Mouse (Mus musculus): ENCODE data around the gene Slc31a1. TPM values are rescaled to one million over a fixed set of nuclear protein-coding genes. Genes with fewer than 3 reads are reported as not detected.

The Slc31a1 gene
- total RNA-seq, 1 experiment from 2014 or later: 14.7 TPM

- ATAC-seq (replicated peaks in 1 of 2; ENCODE audit: insufficient read depth in 1 of 2, low FRiP score in 2 of 2, low TSS enrichment in 1 of 2, low read depth in 1 of 2, poor library complexity in 2 of 2, severe bottlenecking in 2 of 2): no peak
These were observed 24.9 kb downstream of the Slc31a1 start for GRCm38 (mm10) chr4:62385439-62385838.

- no peak for ATAC-seq (replicated peaks in 1 of 2; ENCODE audit: insufficient read depth in 1 of 2, low FRiP score in 2 of 2, low TSS enrichment in 1 of 2, low read depth in 1 of 2, poor library complexity in 2 of 2, severe bottlenecking in 2 of 2)
These were observed 29.3 kb downstream of the Slc31a1 start for GRCm38 (mm10) chr4:62389592-62390512.

GRCm38 (mm10) chr4:62391892-62392291, 31.4 kb downstream of the Slc31a1 start:
- peak; percentile 27 to 84; a peak in 1 of 4 replicates for ATAC-seq (replicated peaks in 1 of 2; ENCODE audit: insufficient read depth in 1 of 2, low FRiP score in 2 of 2, low TSS enrichment in 1 of 2, low read depth in 1 of 2, poor library complexity in 2 of 2, severe bottlenecking in 2 of 2)

GRCm38 (mm10) chr4:62393459-62393858, 32.9 kb downstream of the Slc31a1 start:
- no peak for ATAC-seq (replicated peaks in 1 of 2; ENCODE audit: insufficient read depth in 1 of 2, low FRiP score in 2 of 2, low TSS enrichment in 1 of 2, low read depth in 1 of 2, poor library complexity in 2 of 2, severe bottlenecking in 2 of 2)

GRCm38 (mm10) chr4:62395806-62396205, 35.3 kb downstream of the Slc31a1 start:
- no peak; a peak in 1 of 4 replicates for ATAC-seq (replicated peaks in 1 of 2; ENCODE audit: insufficient read depth in 1 of 2, low FRiP score in 2 of 2, low TSS enrichment in 1 of 2, low read depth in 1 of 2, poor library complexity in 2 of 2, severe bottlenecking in 2 of 2)

GRCm38 (mm10) chr4:62397616-62398365, 37.3 kb downstream of the Slc31a1 start:
- no peak for ATAC-seq (replicated peaks in 1 of 2; ENCODE audit: insufficient read depth in 1 of 2, low FRiP score in 2 of 2, low TSS enrichment in 1 of 2, low read depth in 1 of 2, poor library complexity in 2 of 2, severe bottlenecking in 2 of 2)

- no peak for ATAC-seq (replicated peaks in 1 of 2; ENCODE audit: insufficient read depth in 1 of 2, low FRiP score in 2 of 2, low TSS enrichment in 1 of 2, low read depth in 1 of 2, poor library complexity in 2 of 2, severe bottlenecking in 2 of 2)
These were observed 38.4 kb downstream of the Slc31a1 start for GRCm38 (mm10) chr4:62398956-62399355.

GRCm38 (mm10) chr4:62406133-62406532, 45.6 kb downstream of the Slc31a1 start:
- no peak for ATAC-seq (replicated peaks in 1 of 2; ENCODE audit: insufficient read depth in 1 of 2, low FRiP score in 2 of 2, low TSS enrichment in 1 of 2, low read depth in 1 of 2, poor library complexity in 2 of 2, severe bottlenecking in 2 of 2)

- ATAC-seq (replicated peaks in 1 of 2; ENCODE audit: insufficient read depth in 1 of 2, low FRiP score in 2 of 2, low TSS enrichment in 1 of 2, low read depth in 1 of 2, poor library complexity in 2 of 2, severe bottlenecking in 2 of 2): peak; percentile 24 to 36; a peak in 3 of 4 replicates
These were observed 47.4 kb downstream of the Slc31a1 start for GRCm38 (mm10) chr4:62407730-62408582.

- peak; percentile 97 for ATAC-seq (replicated peaks in 1 of 2; ENCODE audit: insufficient read depth in 1 of 2, low FRiP score in 2 of 2, low TSS enrichment in 1 of 2, low read depth in 1 of 2, poor library complexity in 2 of 2, severe bottlenecking in 2 of 2)
These were observed 48.2 kb downstream of the Slc31a1 start, which contains the start of the genes Cdc26 and Prpf4 for GRCm38 (mm10) chr4:62408601-62409282. TSS of gene Cdc26 (minus strand) at chr4:62408642. TSS of gene Prpf4 (plus strand) at chr4:62408797.

GRCm38 (mm10) chr4:62409615-62410014, 49.1 kb downstream of the Slc31a1 start:
- ATAC-seq (replicated peaks in 1 of 2; ENCODE audit: insufficient read depth in 1 of 2, low FRiP score in 2 of 2, low TSS enrichment in 1 of 2, low read depth in 1 of 2, poor library complexity in 2 of 2, severe bottlenecking in 2 of 2): no peak

- no peak for ATAC-seq (replicated peaks in 1 of 2; ENCODE audit: insufficient read depth in 1 of 2, low FRiP score in 2 of 2, low TSS enrichment in 1 of 2, low read depth in 1 of 2, poor library complexity in 2 of 2, severe bottlenecking in 2 of 2)
These were observed 49.8 kb downstream of the Slc31a1 start for GRCm38 (mm10) chr4:62410325-62410724.

GRCm38 (mm10) chr4:62411606-62412005, 51.1 kb downstream of the Slc31a1 start:
- ATAC-seq (replicated peaks in 1 of 2; ENCODE audit: insufficient read depth in 1 of 2, low FRiP score in 2 of 2, low TSS enrichment in 1 of 2, low read depth in 1 of 2, poor library complexity in 2 of 2, severe bottlenecking in 2 of 2): no peak

GRCm38 (mm10) chr4:62418448-62418847, 57.9 kb downstream of the Slc31a1 start:
- no peak for ATAC-seq (replicated peaks in 1 of 2; ENCODE audit: insufficient read depth in 1 of 2, low FRiP score in 2 of 2, low TSS enrichment in 1 of 2, low read depth in 1 of 2, poor library complexity in 2 of 2, severe bottlenecking in 2 of 2)

GRCm38 (mm10) chr4:62419091-62419490, 58.6 kb downstream of the Slc31a1 start:
- no peak for ATAC-seq (replicated peaks in 1 of 2; ENCODE audit: insufficient read depth in 1 of 2, low FRiP score in 2 of 2, low TSS enrichment in 1 of 2, low read depth in 1 of 2, poor library complexity in 2 of 2, severe bottlenecking in 2 of 2)

- ATAC-seq (replicated peaks in 1 of 2; ENCODE audit: insufficient read depth in 1 of 2, low FRiP score in 2 of 2, low TSS enrichment in 1 of 2, low read depth in 1 of 2, poor library complexity in 2 of 2, severe bottlenecking in 2 of 2): no peak
These were observed 65.4 kb downstream of the Slc31a1 start for GRCm38 (mm10) chr4:62425891-62426290.
